Mouse (Mus musculus) ES-Bruce4 (cell line): ENCODE results near the gene Cyren.

Experiments
- CTCF ChIP-seq: IDR thresholded peaks from one replicate; pipeline ENCODE4 v1.8.1; 2011; ENCODE audit warnings: low read depth, low read length
- EP300 ChIP-seq: IDR thresholded peaks from 2 replicates; pipeline ENCODE4 v1.6.1; 2011; ENCODE audit warnings: low read depth, low read length; ENCODE audit not compliant: insufficient read depth
- POLR2A ChIP-seq: IDR thresholded peaks from one replicate; pipeline ENCODE4 v1.8.1; 2011; ENCODE audit warnings: low read length; ENCODE audit not compliant: insufficient read depth

DNA sequence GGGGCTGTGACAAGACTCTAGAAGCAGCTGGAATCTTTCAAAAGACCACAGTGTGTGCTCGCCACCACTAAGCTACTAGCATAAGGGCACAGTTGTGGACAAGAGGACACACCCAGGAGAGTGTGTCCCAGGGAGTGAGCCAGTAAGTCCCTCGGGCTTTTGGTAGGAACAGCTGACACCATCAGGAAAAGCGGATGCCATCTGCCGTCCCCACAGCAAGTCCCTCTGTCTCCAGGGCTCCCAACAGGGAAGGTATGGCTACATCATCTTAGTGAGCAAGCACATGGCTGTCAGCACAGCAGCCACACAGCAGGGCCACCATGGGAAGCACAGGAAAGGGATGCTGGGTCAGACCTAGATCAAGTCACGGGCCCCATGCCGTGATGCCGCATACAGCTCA lies 17.7 kb upstream of the Cyren start:
- TF ChIP-seq CTCF (no peak), EP300 (no peak), POLR2A (no peak)
